16 mouse cellular contexts compared by ENCODE assay signal in the genomic region with DNA sequence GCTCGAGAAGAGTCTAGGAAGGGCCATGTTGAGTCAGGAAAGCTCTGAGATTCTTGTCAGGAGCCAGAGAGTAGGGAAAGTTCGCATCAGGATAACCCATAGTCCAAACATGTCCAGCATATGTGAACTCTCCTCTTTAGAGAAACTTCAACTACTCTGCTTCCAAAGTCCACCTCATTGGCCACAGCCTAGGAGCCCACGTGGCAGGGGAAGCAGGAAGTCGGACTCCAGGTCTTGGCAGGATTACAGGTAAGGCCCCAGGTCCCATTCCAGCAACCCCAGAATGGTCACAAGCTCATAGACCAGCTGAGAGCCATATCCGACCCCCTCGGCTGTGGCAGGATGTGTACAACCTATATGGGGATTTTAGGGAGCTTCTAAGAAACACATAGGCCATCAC. TPM values are rescaled to one million over a fixed set of nuclear protein-coding genes. Genes with fewer than 3 reads are reported as not detected.
"Had no signal": no experiment of that assay in that cellular context is flagged by ENCODE, and none has a peak within 500 bp of the region (broad histone marks: within the 10 kb centered on the region; RNA-seq: fewer than 3 reads in every experiment).

No protein-coding gene starts in this region.

- DNase-seq: layer of hippocampus, adult 9-11 months; layer of hippocampus, postnatal 36 days; liver; liver, embryonic 13.5 days; liver, postnatal 0 days; lung, postnatal 14 days; thymus, postnatal 4 days had no signal

- ATAC-seq: hindbrain, embryonic 16.5 days; inflammation-experienced regulatory T-cells, adult 6 months; liver, postnatal 0 days; midbrain, embryonic 15.5 days had no signal

- H3K27ac ChIP-seq: limb, embryonic 12.5 days; liver, embryonic 13.5 days; lung, embryonic 15.5 days; macrophage; midbrain, embryonic 15.5 days; neural tube, embryonic 12.5 days had no signal

- H3K27me3 ChIP-seq: limb, embryonic 12.5 days; liver, embryonic 13.5 days; lung, embryonic 15.5 days; megakaryocyte, embryonic 14.5 days; midbrain, embryonic 15.5 days; neural tube, embryonic 12.5 days had no signal

- H3K4me2 ChIP-seq: limb, embryonic 12.5 days; liver, embryonic 13.5 days; lung, embryonic 15.5 days; midbrain, embryonic 11.5 days; midbrain, embryonic 15.5 days; neural tube, embryonic 12.5 days had no signal

- H3K4me3 ChIP-seq: limb, embryonic 12.5 days; liver, embryonic 13.5 days; lung, embryonic 15.5 days; megakaryocyte, embryonic 14.5 days; midbrain, embryonic 15.5 days; neural tube, embryonic 12.5 days had no signal

- H3K9ac ChIP-seq: limb, embryonic 12.5 days; liver, embryonic 13.5 days; liver, postnatal 0 days; lung, embryonic 15.5 days; midbrain, embryonic 15.5 days; neural tube, embryonic 12.5 days had no signal

- H3K9me3 ChIP-seq: limb, embryonic 12.5 days; liver, embryonic 13.5 days; lung, embryonic 15.5 days; megakaryocyte, embryonic 14.5 days; midbrain, embryonic 15.5 days; neural tube, embryonic 12.5 days had no signal

- H3K4me1 ChIP-seq: limb, embryonic 12.5 days; liver, embryonic 13.5 days; megakaryocyte, embryonic 14.5 days; neural tube, embryonic 12.5 days had no signal

- H3K36me3 ChIP-seq: limb, embryonic 12.5 days; liver, embryonic 13.5 days; lung, embryonic 15.5 days; midbrain, embryonic 15.5 days; neural tube, embryonic 12.5 days had no signal

RNA-seq across cellular contexts. Expression of a gene that starts 4.5 kb away (rescaled TPM):
- polyA plus RNA-seq: hindbrain, embryonic 16.5 days; inflammation-experienced regulatory T-cells, adult 6 months; limb, embryonic 12.5 days; macrophage; midbrain, embryonic 11.5 days; neural tube, embryonic 12.5 days had no signal

RNA-seq across cellular contexts. Expression of a gene that starts 26.3 kb away (rescaled TPM):
- polyA plus RNA-seq: inflammation-experienced regulatory T-cells, adult 6 months; liver, postnatal 0 days; macrophage; midbrain, embryonic 11.5 days; midbrain, embryonic 15.5 days; neural tube, embryonic 12.5 days had no signal
